Mouse (Mus musculus) liver, embryonic 14.5 days (tissue): ENCODE results near the gene Dixdc1. TPM values are rescaled to one million over a fixed set of nuclear protein-coding genes. Genes with fewer than 3 reads are reported as not detected.

Experiments
- ATAC-seq: fragments of 200-750 bp; cut with Nextera tagmentation; 2 replicates; pipeline ENCODE4 v1.8.0; 2017; ENCODE audit warnings: moderate number of reproducible peaks, mild to moderate bottlenecking, moderate library complexity; ENCODE audit not compliant: insufficient read depth
- DNase-seq, 3 experiments: peaks; one replicate each; pipeline ENCODE4 v3.0.0-alpha.2; 2012 to 2013; ENCODE audit warnings: low read depth in 3 of 3, low spot score in 3 of 3
- H3K27ac ChIP-seq: fragments of 300-500 bp; sonication (generic); 2 replicates; pipeline ENCODE4 v1.5.1; 2014; ENCODE audit warnings: moderate library complexity, mild to moderate bottlenecking, control low read depth, inconsistent platforms
- H3K27me3 ChIP-seq: fragments of 300-500 bp; sonication (generic); 2 replicates; pipeline ENCODE4 v1.6.1; 2014; ENCODE audit warnings: mild to moderate bottlenecking, low read length, moderate library complexity; ENCODE audit not compliant: control insufficient read depth, insufficient read depth
- H3K36me3 ChIP-seq: fragments of 300-500 bp; sonication (generic); replicated peaks from 2 replicates; pipeline ENCODE4 v1.6.1; 2014; ENCODE audit warnings: low read depth; ENCODE audit not compliant: control insufficient read depth, insufficient read depth
- H3K4me1 ChIP-seq, 2 experiments: fragments of 200-500 bp in 1 of 2; fragments of 300-500 bp in 1 of 2; sonication (generic) in 1 of 2; replicated peaks; 2 replicates each; pipeline ENCODE4 v1.6.1; 2012 to 2014; ENCODE audit warnings: antibody characterized with exemption in 1 of 2, inconsistent platforms in 1 of 2, low read length in 1 of 2; ENCODE audit not compliant: control insufficient read depth in 2 of 2, insufficient read depth in 2 of 2
- H3K4me2 ChIP-seq: fragments of 300-500 bp; sonication (generic); 2 replicates; pipeline ENCODE4 v1.6.1; 2014; ENCODE audit warnings: low read depth, mild to moderate bottlenecking, control low read depth, moderate library complexity
- H3K4me3 ChIP-seq, 2 experiments: fragments of 200-500 bp in 1 of 2; fragments of 300-500 bp in 1 of 2; sonication (generic) in 1 of 2; 2 replicates each; pipeline ENCODE4 v1.5.1; 2012 to 2014; ENCODE audit warnings: low read depth in 2 of 2, low read length in 2 of 2, mild to moderate bottlenecking in 2 of 2, control low read depth in 1 of 2, inconsistent platforms in 1 of 2, moderate library complexity in 1 of 2; ENCODE audit not compliant: insufficient read depth in 1 of 2
- H3K9ac ChIP-seq: fragments of 300-500 bp; sonication (generic); replicated peaks from 2 replicates; pipeline ENCODE4 v1.6.1; 2014; ENCODE audit warnings: mild to moderate bottlenecking, control low read depth, moderate library complexity
- H3K9me3 ChIP-seq: fragments of 300-500 bp; sonication (generic); 2 replicates; pipeline ENCODE4 v1.6.1; 2016; ENCODE audit warnings: low read length, mixed read lengths; ENCODE audit not compliant: control insufficient read depth
- CTCF ChIP-seq: IDR thresholded peaks from 2 replicates; pipeline ENCODE4 v1.5.1; 2016; ENCODE audit warnings: antibody characterized with exemption, low read depth, control low read depth
- EP300 ChIP-seq: IDR thresholded peaks from 2 replicates; pipeline ENCODE4 v1.6.1; 2016; ENCODE audit warnings: antibody characterized with exemption, low read depth
- WGBS: fragments of 180-500 bp; shearing (Covaris S2); extraction: QIAGEN DNeasy Blood & Tissue Kit; methylation state at CpG from one replicate; pipeline ENCODE4 v1.1.7; 2014; ENCODE audit not compliant: insufficient replicate concordance; 5-methylcytosine and 5-hydroxymethylcytosine counted together
- polyA plus RNA-seq, 2 experiments: library from polyadenylated mRNA; depleted of rRNA in 1 of 2; stranded (reverse) in 1 of 2; unstranded in 1 of 2; fragments of >200 nt; fragmentation: Nextera tagmentation in 1 of 2; extraction: Ambion mirVana in 1 of 2; gene quantifications; 2 replicates each; pipeline versions ENCODE4 v1.2.1 to v1.2.3; 2012 to 2014

Gene Dixdc1
- polyA plus RNA-seq, 2 experiments, result 0.56 to 0.84 TPM

DNA sequence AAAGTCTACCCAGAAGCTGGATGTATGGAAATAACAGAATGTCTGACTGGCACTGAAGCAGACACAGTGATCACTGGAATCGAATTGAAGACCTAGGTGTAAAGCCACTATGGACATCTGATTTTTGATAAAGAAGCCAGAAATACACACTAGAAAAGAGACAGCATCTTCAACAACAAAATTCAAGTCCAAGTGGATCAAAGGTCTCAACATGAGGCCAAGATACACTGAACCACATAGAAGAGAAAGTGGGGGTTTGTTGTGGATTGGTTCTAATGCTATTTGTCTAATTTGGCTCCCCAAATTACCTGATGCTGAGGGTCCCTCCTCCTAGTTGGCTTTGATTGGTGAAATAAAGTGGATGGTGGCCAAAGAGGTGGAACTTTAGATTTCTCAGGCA lies 59.9 kb downstream of the Dixdc1 start:
- Histone ChIP-seq H3K27ac (no peak overlapping the region), H3K36me3 (no peaks in the 10 kb centered on the region), H3K4me1 (no peaks in the 10 kb centered on the region), H3K9me3 (no peaks in the 10 kb centered on the region), H3K4me3 (no peak overlapping the region), H3K9ac (no peak overlapping the region), H3K4me2 (no peak overlapping the region), H3K27me3 (no peaks in the 10 kb centered on the region)
- WGBS, result 32% methylated on average over 1 of the region's 1 CpGs
- no peak for TF ChIP-seq EP300
- no peak for TF ChIP-seq CTCF
- ATAC-seq (no peak), DNase-seq (no peak)

DNA sequence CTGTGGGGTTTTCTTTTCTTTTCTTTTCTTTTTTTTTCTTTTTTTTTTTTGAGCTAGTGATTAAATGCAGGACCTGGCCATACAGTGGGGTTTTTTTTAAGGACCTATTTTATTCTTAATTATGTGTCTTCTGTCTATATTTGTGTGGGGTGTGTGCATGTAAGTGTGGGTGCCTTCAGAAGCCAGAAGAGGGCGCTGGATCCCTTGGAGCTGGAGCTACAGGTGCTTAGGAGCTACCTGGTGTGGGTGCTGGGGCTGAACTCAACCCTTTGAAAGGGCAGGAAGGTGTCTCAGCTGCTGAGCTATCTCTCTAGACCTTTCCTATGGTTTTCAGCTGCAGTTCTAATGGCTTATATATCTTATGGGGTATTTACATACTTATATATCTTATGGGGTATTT lies 64.5 kb downstream of the Dixdc1 start:
- Histone ChIP-seq H3K4me2 (no peak overlapping the region), H3K4me3 (no peak overlapping the region), H3K27ac (no peak overlapping the region), H3K36me3 (no peaks in the 10 kb centered on the region), H3K9ac (no peak overlapping the region), H3K9me3 (no peaks in the 10 kb centered on the region), H3K4me1 (no peaks in the 10 kb centered on the region), H3K27me3 (no peaks in the 10 kb centered on the region)
- 0% methylated on average over 1 of the region's 1 CpGs for WGBS
- DNase-seq (no peak), ATAC-seq (no peak)
- TF ChIP-seq EP300 (no peak), CTCF (peak; percentile 44)

DNA sequence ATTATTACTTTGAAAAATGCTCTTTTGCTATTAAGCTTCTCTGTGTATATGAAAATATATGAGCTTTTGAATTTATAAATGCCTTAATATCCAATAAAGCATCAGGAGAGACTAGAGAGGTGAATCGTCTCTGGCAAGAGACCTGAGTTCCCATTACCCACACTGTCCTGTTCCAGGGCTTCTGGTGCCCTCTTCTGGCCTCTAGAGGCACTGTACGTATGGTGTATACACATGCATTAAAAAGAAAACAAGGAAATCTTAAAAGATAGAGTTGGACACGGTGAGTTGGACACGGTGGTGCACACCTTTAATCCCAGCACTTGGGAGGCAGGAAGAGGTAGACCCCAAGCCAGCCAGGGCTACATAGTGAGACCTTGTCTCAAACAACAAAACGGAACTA lies 68.6 kb downstream of the Dixdc1 start:
- Histone ChIP-seq H3K36me3 (no peaks in the 10 kb centered on the region), H3K27me3 (no peaks in the 10 kb centered on the region), H3K27ac (no peak overlapping the region), H3K4me3 (no peak overlapping the region), H3K9ac (no peak overlapping the region), H3K4me2 (no peak overlapping the region), H3K9me3 (no peaks in the 10 kb centered on the region), H3K4me1 (peaks cover 0 to 6% of the 10 kb centered on the region in 2 experiments; a peak in 1 of 4 replicates)
- 21% methylated on average over 5 of the region's 5 CpGs for WGBS
- TF ChIP-seq EP300 (no peak), CTCF (peak; percentile 82)
- DNase-seq (no peak), ATAC-seq (no peak)

DNA sequence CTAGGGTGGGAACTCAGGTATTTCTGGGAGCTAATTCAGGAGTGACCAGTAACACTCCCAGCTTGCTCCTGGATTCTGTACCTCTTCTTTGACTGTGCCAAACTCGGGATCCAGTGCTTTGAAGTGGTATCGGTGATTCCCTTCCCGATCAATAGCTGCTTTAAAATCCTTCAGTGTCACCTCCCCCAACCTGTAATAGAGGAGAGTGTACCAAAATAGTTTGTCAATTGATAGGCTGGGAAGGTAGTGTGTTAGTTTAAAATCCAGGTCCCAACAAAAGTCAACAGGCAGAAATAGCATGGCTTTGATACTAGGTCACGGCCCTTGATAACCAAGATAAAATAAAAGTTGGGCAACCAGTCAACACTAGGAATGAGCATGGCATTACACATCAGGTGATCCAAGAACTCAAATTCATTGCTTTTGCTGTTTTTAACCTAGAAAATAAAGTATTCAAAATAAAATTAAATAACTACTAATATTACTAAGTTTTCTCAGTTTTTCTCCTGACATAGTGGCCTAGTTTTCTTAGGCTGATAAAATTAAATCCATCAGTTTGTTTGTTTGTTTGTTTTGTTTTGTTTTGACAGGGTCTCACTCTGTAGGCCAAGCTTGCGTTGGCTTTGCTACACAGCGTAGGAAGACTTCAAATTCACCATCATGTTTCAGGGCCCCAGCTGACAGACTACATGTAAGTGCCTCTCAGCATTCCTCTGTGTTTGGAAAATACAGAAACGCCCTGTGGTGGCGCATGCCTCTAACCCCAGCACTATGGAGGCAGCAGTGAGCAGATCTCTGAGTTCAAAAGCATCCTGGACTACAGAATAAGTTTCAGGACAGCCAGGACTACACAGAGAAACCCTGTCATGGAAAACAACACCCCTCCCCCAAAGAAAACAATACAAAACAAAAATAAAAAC lies 71.5 kb downstream of the Dixdc1 start:
- no peak for TF ChIP-seq CTCF
- no peak for TF ChIP-seq EP300
- no peak for DNase-seq
- H3K27ac ChIP-seq, result no peak overlapping the region
- peaks cover 0 to 6% of the 10 kb centered on the region in 2 experiments; a peak in 1 of 4 replicates for H3K4me1 ChIP-seq
- H3K27me3 ChIP-seq, result no peaks in the 10 kb centered on the region
- no peaks in the 10 kb centered on the region for H3K9me3 ChIP-seq
- no peak overlapping the region for H3K9ac ChIP-seq
- no peaks in the 10 kb centered on the region for H3K36me3 ChIP-seq
- H3K4me2 ChIP-seq, result no peak overlapping the region
- ATAC-seq, result no peak
- no peak overlapping the region for H3K4me3 ChIP-seq
- WGBS, result 63% methylated on average over 8 of the region's 8 CpGs

DNA sequence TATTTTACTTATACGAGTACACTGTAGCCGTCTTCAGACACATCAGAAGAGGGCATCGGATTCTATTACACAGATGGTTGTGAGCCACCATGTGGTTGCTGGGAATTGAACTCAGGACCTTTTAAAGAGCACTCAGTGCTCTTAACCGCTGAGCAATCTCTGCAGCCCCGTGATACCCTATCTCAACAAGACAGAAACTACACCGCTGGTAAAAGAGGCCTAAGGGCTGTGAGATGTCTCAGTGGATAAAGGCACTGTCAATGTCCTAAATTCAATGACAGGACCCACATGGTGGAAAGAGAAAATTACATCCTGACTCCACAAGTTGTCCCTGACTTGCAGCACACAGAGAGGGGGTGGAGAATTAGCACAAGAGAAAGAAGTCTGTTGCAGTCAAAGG lies 72.9 kb downstream of the Dixdc1 start:
- DNase-seq, result no peak
- Histone ChIP-seq H3K4me1 (peaks cover 0 to 6% of the 10 kb centered on the region in 2 experiments; a peak in 1 of 4 replicates), H3K9ac (no peak overlapping the region), H3K36me3 (no peaks in the 10 kb centered on the region), H3K27me3 (no peaks in the 10 kb centered on the region), H3K9me3 (no peaks in the 10 kb centered on the region), H3K4me3 (no peak overlapping the region), H3K4me2 (no peak overlapping the region), H3K27ac (no peak overlapping the region)
- no peak for ATAC-seq
- 41% methylated on average over 6 of the region's 6 CpGs for WGBS
- TF ChIP-seq EP300, result peak; percentile 31; the same call in 1 of the 2 replicates
- TF ChIP-seq CTCF, result no peak
